Mouse (Mus musculus): ENCODE data around the gene Itgb6.

- no peak for TF ChIP-seq POLR2A (IDR thresholded peaks at IDR 0.05; ENCODE audit: insufficient read depth, low read depth, low read length)
- no peak for TF ChIP-seq CTCF (IDR thresholded peaks at IDR 0.05; ENCODE audit: insufficient read depth, low read depth, low read length)
Measured at GRCm38 (mm10) chr2:60640342-60640672, 82.1 kb downstream of the Itgb6 start.

Measured in olfactory bulb, adult 2 months (tissue).